Mouse (Mus musculus) kidney, adult 11 months (tissue): ENCODE results near the gene Ptprg.
A peak's percentile ranks its signal among the peaks of the same experiment; 100 is the strongest.

Experiments used
- DNase-seq: peaks from one replicate; pipeline ENCODE4 v3.0.0; 2022

The Ptprg gene

GRCm38 (mm10) chr14:12107991-12108390, 554.7 kb downstream of the Ptprg start:
- DNase-seq: no peak

DNA sequence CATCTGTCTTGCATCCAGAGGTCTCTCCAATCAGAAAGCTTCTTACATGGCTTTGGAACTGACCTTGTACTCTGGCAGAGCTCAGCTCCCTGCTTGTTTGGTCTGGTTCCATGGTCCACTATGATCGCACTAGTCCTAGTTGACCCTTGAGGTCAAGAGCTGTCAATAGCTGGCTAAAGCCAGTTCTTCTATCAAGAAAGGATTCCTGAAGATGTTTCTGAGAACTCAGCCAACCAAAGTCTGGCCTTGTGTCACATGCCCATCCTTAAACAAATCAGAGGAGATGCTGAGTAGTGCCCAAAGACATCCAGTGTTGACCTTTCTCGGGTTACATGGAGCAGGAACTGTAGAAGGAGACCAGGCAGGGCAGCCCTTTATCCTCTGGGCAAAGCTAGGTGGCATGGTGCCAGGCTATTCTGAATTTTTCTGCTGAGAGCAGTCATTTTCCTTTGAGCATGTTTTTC, 559.2 kb downstream of the Ptprg start:
- peak; percentile 91 for DNase-seq

- no peak for DNase-seq
Observed at GRCm38 (mm10) chr14:12113326-12113725, 560.0 kb downstream of the Ptprg start.

- DNase-seq: no peak
Observed at GRCm38 (mm10) chr14:12114016-12114415, 560.7 kb downstream of the Ptprg start.

- DNase-seq: no peak
Observed at GRCm38 (mm10) chr14:12119260-12119659, 565.9 kb downstream of the Ptprg start.

- DNase-seq: no peak
Observed at GRCm38 (mm10) chr14:12121906-12122305, 568.6 kb downstream of the Ptprg start.

- DNase-seq: no peak
Observed at GRCm38 (mm10) chr14:12124682-12125081, 571.4 kb downstream of the Ptprg start.

DNA sequence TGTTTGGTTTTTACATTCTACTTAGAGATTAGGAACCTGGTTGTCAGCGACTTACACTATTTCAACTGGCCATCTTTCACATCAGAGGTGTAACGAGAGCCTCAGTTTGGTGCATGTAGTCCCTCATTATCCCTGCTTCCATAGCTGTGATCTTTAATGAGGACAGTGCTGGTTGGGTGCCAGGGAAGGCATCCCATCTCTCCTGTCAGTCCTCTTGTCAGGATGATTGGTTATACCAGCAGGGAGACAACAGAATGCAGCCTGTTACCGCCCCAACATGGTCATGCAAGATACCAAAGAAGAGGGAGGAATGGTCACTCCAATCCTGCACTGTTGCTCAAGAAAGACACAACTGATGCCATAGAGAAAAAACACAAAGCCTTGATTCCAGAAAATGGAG, 574.6 kb downstream of the Ptprg start:
- no peak for DNase-seq

DNA sequence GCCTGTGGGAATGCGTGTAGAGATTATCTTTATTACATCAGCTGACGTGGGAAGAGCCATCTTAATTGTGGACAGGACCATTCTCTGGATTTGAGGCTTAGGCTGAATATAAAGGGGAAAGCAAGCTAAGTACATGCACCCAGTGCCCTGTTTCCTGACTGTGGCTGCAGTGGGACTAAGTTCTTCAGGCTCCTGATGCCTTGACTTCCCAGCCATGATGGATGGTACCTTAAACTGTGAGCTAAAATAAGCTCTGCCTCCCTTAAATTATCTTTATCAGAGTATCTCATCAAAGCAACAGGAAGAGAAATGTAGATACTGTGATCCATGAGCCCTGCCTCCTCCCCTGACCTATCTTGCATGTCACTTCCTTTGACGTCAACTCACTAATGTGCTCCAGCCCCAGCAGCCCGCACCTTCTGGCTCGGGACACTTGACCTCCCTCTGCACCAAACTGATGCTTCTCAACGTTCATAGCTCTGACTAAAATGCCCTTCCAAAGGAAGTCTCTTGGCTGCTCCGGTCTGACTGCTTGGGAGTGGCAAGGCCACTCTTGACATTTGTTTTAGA, 578.8 kb downstream of the Ptprg start:
- peak; percentile 53 for DNase-seq

DNA sequence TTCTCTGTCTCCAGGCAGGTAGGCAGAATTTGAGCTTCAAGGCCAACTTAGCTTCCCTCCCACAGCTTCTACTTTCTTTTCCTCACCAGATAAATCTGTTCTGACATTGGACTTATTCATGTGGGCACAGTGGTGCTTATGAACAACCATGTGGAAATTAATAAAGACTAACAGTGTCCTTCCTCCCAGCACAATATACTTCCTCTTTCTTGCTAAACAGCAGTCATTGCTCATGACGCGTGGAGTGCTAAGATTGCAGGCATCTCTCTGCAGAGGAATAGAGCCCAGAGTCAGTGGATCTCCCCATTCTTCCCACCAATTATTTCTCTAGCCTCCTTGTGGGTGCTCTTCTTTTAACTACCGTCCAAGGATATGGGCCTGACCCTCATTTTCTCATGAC, 579.8 kb downstream of the Ptprg start:
- DNase-seq: no peak

DNA sequence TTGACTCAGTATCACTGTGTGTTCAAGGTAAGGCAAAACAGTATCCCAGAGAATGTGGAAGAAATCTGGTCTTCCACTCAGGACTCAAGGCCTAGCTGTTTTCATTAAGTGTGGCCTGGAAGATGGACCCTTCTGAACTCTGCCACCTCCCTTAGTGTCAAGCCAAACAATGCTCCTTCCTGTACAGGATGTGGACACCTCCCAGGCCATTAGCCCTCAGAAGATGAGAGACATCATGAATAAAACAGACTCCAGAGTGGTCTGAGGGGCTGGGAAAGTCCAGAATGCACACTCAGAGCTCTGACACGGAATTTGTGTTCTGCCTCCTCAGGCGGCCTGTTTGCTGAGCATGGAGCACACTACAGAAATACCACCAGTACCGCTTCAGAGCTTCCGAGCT, 581.2 kb downstream of the Ptprg start:
- DNase-seq: peak; percentile 37

DNA sequence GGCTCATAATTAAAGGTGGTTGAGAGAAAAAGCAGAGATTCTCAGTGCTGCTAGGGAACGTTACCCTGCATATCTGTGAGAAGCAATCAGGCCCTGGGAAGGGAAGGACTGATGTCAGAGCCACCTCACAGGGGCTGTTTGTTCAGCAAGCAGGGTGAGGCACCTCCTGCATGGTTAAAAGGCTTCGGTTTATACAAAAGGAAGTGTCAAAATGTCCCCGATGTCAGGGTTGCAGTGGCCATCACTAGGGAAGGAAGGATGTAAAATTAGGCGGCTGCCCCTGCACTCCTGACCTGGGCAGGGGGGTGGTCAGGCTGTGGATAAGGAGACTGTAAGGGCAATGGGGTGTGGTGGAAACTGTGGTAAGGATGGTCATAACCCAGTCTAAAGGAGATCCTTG, 583.2 kb downstream of the Ptprg start:
- peak; percentile 18 for DNase-seq

DNA sequence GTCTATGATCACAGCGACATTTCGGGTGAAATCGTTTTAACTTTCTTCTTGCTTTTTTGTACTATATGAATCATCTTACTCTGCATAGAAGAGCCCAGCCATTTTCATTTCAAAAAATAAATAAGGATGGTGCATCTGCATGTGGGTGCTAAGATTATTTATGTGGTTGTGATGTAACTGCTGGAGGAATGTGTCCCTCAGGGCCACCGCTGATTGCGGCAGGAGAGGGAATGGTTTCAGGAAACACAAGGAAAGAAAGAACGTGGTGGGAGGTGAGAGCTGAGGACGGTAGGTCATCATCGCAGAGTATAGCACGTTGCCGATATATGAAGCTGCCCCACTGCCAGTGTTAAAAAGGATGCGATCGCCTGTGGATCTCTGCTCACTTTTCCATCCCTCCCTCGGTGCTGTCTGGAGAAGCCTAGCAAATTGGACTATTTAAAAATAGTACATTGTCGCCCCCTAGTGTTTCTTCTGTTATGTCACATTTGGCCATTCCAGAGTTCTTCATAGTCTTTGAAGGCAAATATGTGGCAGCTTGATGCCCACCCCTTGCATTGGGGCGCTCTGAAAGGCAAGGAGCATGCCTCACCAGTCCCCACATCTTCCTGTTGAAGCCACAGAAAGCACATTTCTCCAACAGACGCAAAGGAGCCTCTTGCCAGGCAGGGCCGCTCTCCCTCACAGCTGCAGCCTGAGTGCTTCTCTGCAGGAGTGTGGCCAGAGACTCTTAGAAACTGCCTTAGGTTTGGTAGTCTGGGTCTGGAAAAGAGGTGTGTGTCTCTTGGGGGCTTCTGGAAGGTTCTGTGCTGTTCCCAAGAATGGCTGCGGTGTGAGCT, 586.5 kb downstream of the Ptprg start:
- DNase-seq: peak; percentile 19

DNA sequence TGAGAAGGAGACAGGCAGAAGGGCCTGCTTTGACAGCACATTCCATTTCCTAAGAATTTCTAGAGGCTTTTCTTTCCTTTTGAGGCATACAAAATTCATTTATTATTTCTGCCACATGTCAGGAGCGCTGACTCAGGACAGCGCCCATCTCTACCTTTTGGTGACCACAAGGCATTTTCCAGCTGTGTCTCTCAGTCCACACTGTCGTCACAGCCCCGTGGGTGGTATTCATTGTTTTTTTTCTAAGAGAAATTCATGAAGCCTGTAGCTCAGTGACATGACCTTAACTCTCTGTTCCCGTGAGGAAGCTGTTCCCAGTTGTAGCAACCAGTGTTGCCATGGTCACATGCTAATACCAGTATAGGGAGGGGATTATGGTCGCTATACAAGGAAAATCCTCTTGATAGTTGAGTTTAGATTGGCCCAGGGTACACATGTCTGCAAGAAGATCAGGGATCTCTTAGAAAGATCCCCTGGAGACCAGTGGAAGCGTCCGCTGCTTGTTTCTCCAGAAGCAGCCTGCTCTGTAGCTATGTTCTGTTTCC, 590.7 kb downstream of the Ptprg start:
- DNase-seq: no peak

GRCm38 (mm10) chr14:12145919-12146318, 592.6 kb downstream of the Ptprg start:
- DNase-seq: no peak

- no peak for DNase-seq
Observed at GRCm38 (mm10) chr14:12149529-12149928, 596.2 kb downstream of the Ptprg start.

DNA sequence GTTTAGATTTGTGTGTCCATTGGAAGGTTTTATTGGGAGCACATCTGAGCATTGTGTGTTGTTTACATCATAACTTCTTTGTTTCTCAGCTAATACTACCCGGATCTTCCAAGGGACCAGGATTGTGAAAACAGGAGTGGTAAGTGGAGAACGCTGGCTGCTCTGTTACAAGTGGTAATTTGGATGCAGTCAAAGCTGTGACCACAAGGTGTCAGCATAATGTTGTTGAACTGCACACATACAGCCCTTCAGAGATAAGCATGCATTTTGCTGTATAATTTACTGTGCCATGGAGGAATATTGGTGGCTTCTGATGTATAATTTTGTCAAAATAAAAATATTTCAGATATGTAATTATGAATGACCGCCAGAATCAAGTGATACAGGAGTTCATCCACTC, 598.6 kb downstream of the Ptprg start:
- peak; percentile 36 for DNase-seq

GRCm38 (mm10) chr14:12152748-12153147, 599.4 kb downstream of the Ptprg start:
- no peak for DNase-seq

DNA sequence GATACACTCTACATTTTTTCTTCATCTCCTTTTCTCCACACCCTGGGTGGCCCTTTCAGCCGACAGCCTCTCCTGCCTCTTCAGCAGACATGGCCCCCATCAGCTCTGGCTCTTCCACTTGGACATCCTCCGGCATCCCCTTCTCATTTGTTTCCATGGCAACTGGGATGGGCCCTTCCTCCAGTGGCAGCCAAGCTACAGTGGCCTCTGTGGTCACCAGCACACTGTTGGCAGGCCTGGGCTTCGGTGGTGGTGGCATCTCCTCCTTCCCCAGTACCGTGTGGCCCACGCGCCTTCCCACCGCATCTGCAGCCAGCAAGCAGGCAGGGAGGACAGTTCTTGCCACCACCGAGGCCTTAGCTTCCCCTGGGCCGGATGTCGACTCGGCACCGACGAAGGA, 600.3 kb downstream of the Ptprg start:
- DNase-seq: no peak

GRCm38 (mm10) chr14:12161738-12162310, 608.5 kb downstream of the Ptprg start:
- DNase-seq: no peak

GRCm38 (mm10) chr14:12162331-12162854, 609.1 kb downstream of the Ptprg start:
- no peak for DNase-seq

- DNase-seq: no peak
Observed at GRCm38 (mm10) chr14:12163196-12163595, 609.9 kb downstream of the Ptprg start.

DNA sequence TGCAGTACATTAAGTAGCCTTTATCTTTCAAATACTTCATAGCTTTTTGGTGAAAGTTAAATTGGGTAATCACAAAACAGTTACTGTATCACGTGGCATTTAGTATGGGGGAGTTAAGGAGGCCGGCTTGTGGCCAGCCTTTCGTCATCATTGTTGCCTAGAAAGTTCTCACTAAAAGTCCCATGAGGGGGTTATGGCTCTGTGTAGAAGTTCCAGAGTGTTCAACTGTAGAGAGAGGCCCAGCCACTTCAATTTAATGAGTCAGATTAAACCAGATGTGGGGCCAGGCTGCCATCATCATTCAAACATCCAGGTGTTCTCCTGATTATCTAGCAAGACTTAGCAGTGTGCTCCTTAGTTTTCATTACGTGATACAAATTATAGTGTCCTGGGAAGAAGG, 613.9 kb downstream of the Ptprg start:
- DNase-seq: no peak

DNA sequence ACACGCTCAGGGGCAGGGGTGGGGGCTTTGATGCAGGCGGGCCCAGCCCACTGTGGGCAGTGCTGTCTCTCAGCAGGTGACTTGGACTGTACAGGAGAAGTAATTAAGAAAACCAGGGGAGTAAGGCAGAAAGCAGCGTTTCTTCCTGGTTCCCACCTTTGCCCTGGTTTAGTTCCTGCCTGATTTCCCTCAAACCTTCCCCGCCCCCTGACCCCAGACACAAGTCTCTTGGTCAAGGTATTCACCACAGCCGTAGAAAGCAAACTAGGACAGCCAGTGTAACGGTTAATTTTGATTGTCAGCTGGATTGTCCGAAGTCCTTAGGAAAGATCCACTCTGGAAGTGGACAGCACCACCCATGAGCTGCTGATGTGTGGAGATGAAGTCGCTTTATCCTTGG, 614.3 kb downstream of the Ptprg start:
- DNase-seq: peak; percentile 15
